20 mouse cellular contexts compared by ENCODE assay signal in the genomic region with DNA sequence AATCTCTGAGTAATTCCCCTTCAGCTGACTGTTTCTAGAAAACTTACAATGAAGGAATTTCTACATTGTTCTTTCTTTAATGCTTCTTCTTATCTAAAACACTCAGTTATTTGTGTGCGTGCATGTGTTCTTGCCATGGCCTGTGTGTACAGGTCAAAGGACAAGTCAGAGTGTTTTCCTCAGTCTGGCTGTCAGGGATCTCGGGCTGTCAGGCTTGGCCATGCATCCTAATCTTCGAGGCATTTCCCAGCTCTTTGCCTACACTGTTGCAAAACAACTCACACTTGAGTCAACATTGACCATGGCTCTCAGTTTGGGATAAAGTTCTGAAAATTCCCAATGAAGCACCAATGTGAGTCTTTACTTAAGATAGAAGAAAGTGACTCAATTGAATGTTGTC.
"Had no signal": no experiment of that assay in that cellular context is flagged by ENCODE, and none has a peak within 500 bp of the region (broad histone marks: within the 10 kb centered on the region; RNA-seq: fewer than 3 reads in every experiment).

No protein-coding gene starts in this region.

- DNase-seq: kidney, adult 11 months; kidney, adult 9 months; liver; lung, embryonic 14.5 days; right cerebral cortex, adult 18-20 months; right cerebral cortex, postnatal 14 days; right cerebral cortex, postnatal 4 days; thymus, adult 18-20 months; thymus, postnatal 36 days had no signal

- H3K4me1 ChIP-seq: liver, embryonic 12.5 days; liver, embryonic 15.5 days; midbrain, embryonic 12.5 days; midbrain, embryonic 15.5 days; neural tube, embryonic 12.5 days; neural tube, embryonic 15.5 days had no signal

- H3K4me2 ChIP-seq: limb, embryonic 13.5 days; liver, embryonic 12.5 days; liver, embryonic 15.5 days; lung, embryonic 14.5 days; midbrain, embryonic 12.5 days; midbrain, embryonic 15.5 days; neural tube, embryonic 12.5 days; neural tube, embryonic 15.5 days had no signal

- H3K4me3 ChIP-seq: limb, embryonic 10.5 days; limb, embryonic 13.5 days; liver, embryonic 12.5 days; liver, embryonic 15.5 days; midbrain, embryonic 12.5 days; midbrain, embryonic 15.5 days; neural tube, embryonic 12.5 days; neural tube, embryonic 15.5 days had no signal

- H3K27ac ChIP-seq: kidney, postnatal 0 days; limb, embryonic 10.5 days; limb, embryonic 13.5 days; liver, embryonic 12.5 days; liver, embryonic 15.5 days; macrophage; midbrain, embryonic 12.5 days; midbrain, embryonic 15.5 days; neural tube, embryonic 12.5 days; neural tube, embryonic 15.5 days; stomach, postnatal 0 days had no signal

- H3K36me3 ChIP-seq: limb, embryonic 10.5 days; limb, embryonic 13.5 days; liver, embryonic 12.5 days; liver, embryonic 15.5 days; midbrain, embryonic 12.5 days; midbrain, embryonic 15.5 days; neural tube, embryonic 12.5 days; neural tube, embryonic 15.5 days had no signal

- ATAC-seq: liver, embryonic 12.5 days; midbrain, embryonic 15.5 days had no signal

- H3K9ac ChIP-seq: limb, embryonic 13.5 days; liver, embryonic 12.5 days; liver, embryonic 15.5 days; lung, embryonic 14.5 days; midbrain, embryonic 12.5 days; midbrain, embryonic 15.5 days; neural tube, embryonic 12.5 days; neural tube, embryonic 15.5 days had no signal

- H3K27me3 ChIP-seq: limb, embryonic 13.5 days; liver, embryonic 12.5 days; liver, embryonic 15.5 days; midbrain, embryonic 12.5 days; midbrain, embryonic 15.5 days; neural tube, embryonic 12.5 days; neural tube, embryonic 15.5 days had no signal

- H3K9me3 ChIP-seq: limb, embryonic 10.5 days; limb, embryonic 13.5 days; liver, embryonic 12.5 days; liver, embryonic 15.5 days; midbrain, embryonic 12.5 days; midbrain, embryonic 15.5 days; neural tube, embryonic 12.5 days; neural tube, embryonic 15.5 days had no signal
